Comparison of ENCODE assay signal across 4 mouse cellular contexts in genomic region chr1:173878264-173878663, GRCm38 (mm10). TPM values are rescaled to one million over a fixed set of nuclear protein-coding genes. Genes with fewer than 3 reads are reported as not detected.
"Had no signal": no experiment of that assay in that cellular context is flagged by ENCODE, and none has a peak within 500 bp of the region (broad histone marks: within the 10 kb centered on the region; RNA-seq: fewer than 3 reads in every experiment).

No protein-coding gene starts in this region.

RNA-seq across cellular contexts. Expression of gene Ifi211, which starts 34.6 kb away (rescaled TPM):
- total RNA-seq: layer of hippocampus, adult 18-20 months; layer of hippocampus, postnatal 36 days; left cerebral cortex, postnatal 25 days; midbrain, postnatal 0 days had no signal
